Mouse (Mus musculus) large intestine, adult 2 months (tissue): ENCODE results near the gene Olfr924. TPM values are rescaled to one million over a fixed set of nuclear protein-coding genes. Genes with fewer than 3 reads are reported as not detected.
"Not testable (repeated sequence)": the region's sequence is repeated elsewhere in the genome, so short reads cannot be mapped to it uniquely, and the experiment has no call there.

ENCODE experiments used
- DNase-seq: peaks from one replicate; pipeline ENCODE4 v3.0.0-alpha.2; 2012; ENCODE audit warnings: low read depth, low spot score
- WGBS: fragments of 180-500 bp; shearing (Covaris S2); methylation state at CpG from one replicate; pipeline ENCODE4 v1.1.7; 2018; 5-methylcytosine and 5-hydroxymethylcytosine counted together
- polyA plus RNA-seq: library from polyadenylated mRNA; depleted of rRNA; stranded (reverse); fragments of >200 nt; gene quantifications from 2 replicates; pipeline ENCODE4 v1.2.3, GENCODE M21; 2012; rRNA removed

Olfr924 gene
- polyA plus RNA-seq, result not detected in 2 replicates

DNA sequence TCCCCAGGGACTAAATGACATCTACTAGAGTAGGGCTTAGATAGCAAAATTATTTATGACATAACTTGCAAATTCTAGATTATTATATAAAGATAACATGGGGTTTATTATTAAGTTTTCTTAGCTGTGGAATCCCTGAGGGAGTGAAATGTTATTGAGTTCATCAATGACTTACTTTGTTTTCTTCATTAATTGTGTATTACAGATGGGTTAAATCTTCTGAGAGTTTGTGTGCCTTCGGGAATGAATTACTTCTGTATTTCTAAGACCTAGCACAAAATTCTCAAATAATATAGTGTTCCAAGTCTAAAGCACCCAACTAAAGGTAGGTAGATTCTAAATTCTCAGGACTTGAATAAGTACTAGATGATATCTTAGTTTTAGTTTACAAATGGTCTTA is at the start of gene Olfr924:
Gene Olfr924, plus strand, starts transcription at position 301 of the 400 bp plus-strand sequence.
- WGBS, result 94% methylated on average over 1 of the region's 1 CpGs
- no peak for DNase-seq

DNA sequence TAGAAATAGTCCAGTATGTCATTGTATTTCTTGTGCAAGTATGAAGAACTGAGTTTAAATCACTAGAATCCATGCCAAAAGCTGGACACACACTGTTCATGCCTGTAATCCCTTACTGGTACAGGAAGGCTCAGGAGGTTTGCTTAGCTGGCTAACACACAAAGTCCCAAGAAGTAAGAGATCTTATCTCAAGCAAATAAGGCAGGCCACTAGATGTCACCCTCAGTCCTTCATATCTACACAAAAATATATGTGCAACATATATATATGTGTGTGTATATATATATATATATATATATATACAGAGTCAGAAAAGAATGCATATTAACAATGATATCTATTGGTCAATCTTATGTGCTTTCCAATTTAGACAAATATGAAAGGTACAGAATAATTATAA is 38.6 kb upstream of the Olfr924 start:
- no peak for DNase-seq

- 52% methylated on average over 2 of the region's 2 CpGs for WGBS
- no peak for DNase-seq
Observed at GRCm38 (mm10) chr9:38814314-38814713, 29.9 kb upstream of the Olfr924 start, which contains the start of gene Olfr922. TSS of gene Olfr922 (plus strand) at chr9:38814614.

DNA sequence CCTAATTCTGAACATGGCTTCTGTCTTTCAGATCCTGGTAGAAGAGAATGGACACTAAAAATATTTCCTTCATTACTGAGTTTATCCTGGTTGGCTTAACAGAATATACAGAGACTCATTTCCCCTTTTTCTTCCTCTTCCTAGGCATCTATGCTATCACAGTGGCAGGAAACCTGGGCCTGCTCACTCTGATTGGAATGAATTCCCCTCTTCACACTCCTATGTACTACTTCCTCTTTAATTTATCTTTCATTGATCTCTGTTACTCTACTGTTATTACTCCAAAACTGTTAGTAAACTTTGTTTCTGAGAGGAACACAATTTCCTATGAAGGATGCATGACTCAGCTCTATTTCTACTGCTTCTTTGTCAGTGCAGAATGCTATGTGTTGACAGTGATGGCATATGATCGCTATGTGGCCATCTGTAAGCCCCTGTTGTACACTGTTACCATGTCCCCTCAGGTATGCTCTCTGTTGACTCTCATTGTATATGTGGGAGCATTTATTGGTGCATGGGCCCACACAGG is 28.7 kb upstream of the Olfr924 start:
- 71% methylated on average over 1 of the region's 1 CpGs for WGBS

DNA sequence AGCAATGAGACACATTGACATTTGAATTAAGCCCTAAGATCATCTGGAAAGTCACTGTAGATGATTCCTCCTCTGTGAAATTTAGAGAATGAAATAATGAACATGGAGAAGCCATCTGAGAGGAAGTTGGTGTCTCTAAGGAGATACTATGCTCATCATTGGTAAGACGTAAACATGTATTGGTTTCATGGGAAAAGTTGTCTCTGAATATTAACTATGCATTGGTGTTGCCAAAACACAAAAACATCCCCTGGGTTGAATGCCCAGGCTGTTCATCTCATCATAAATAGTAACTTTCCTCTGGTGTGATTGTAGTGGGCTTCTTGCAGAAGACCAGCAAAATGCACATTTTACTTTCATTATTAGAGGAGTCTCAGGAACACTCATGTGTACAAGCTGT is 18.0 kb upstream of the Olfr924 start, which contains the start of gene Olfr923:
Gene Olfr923, plus strand, starts transcription at position 301 of the 400 bp plus-strand sequence.
- WGBS, result 87% methylated on average over 1 of the region's 1 CpGs
- no peak for DNase-seq

More for the DNA sequence above, 28.7 kb upstream of the Olfr924 start:
- DNase-seq, result no peak

GRCm38 (mm10) chr9:38833027-38833426 is 11.2 kb upstream of the Olfr924 start:
- WGBS, result 77% methylated on average over 2 of the region's 2 CpGs
- DNase-seq, result no peak

DNA sequence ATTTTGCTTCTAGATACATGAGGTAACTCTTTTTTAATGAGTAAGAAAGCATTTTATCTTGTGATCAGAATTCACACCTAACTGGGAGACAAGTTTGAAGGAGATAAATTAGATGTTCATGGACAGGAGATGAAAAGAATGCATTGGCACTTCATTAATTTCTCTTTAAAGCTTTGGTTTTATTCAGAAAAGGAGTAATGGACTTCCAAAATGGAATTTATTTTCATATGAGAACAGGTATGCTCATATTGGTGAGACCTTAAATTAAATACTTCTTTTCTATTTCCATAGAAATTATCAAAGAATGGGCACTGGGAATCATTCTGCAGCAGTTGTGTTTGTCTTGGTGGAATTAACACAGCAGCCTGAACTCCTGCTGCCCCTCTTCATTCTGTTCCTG is 10.5 kb downstream of the Olfr924 start, which contains the start of gene Olfr26:
Gene Olfr26, plus strand, starts transcription at position 301 of the 400 bp plus-strand sequence.
- no peak for DNase-seq

GRCm38 (mm10) chr9:38874880-38875279 is 30.6 kb downstream of the Olfr924 start:
- DNase-seq, result not testable (repeated sequence)
- 48% methylated on average over 2 of the region's 2 CpGs for WGBS

GRCm38 (mm10) chr9:38876826-38877225 is 32.6 kb downstream of the Olfr924 start, which contains the start of gene Olfr926:
TSS of gene Olfr926 (plus strand) at chr9:38877126.
- 78% methylated on average over 2 of the region's 2 CpGs for WGBS
- no peak for DNase-seq

Other genes with a start within 250 kb of the Olfr924 start
- not detected in 2 replicates for gene Olfr914, start 239.3 kb upstream of the Olfr924 start, polyA plus RNA-seq
- not detected in 2 replicates for gene Olfr916, start 184.6 kb upstream of the Olfr924 start, polyA plus RNA-seq
- gene Olfr917, start 178.6 kb upstream of the Olfr924 start, polyA plus RNA-seq, result not detected in 2 replicates
- gene Olfr918, start 169.8 kb upstream of the Olfr924 start, polyA plus RNA-seq, result not detected in 2 replicates
- gene Olfr919, start 140.8 kb upstream of the Olfr924 start, polyA plus RNA-seq, result not detected in 2 replicates
- gene Vwa5a, start 126.2 kb upstream of the Olfr924 start, polyA plus RNA-seq, result 15.4 and 18.1 TPM in 2 replicates
- 0.06 and 0.15 TPM in 2 replicates for gene Olfr920, start 92.2 kb upstream of the Olfr924 start, polyA plus RNA-seq
- gene Olfr921, start 71.4 kb upstream of the Olfr924 start, polyA plus RNA-seq, result not detected in 2 replicates
- not detected in 2 replicates for gene Olfr922, start 29.8 kb upstream of the Olfr924 start, polyA plus RNA-seq
- not detected in 2 replicates for gene Olfr923, start 17.9 kb upstream of the Olfr924 start, polyA plus RNA-seq
- gene Olfr26, start 10.6 kb downstream of the Olfr924 start, polyA plus RNA-seq, result not detected in 2 replicates
- not detected in 2 replicates for gene Olfr926, start 32.7 kb downstream of the Olfr924 start, polyA plus RNA-seq
- gene Olfr930, start 85.4 kb downstream of the Olfr924 start, polyA plus RNA-seq, result not detected in 2 replicates
- not detected in 2 replicates for gene Olfr933, start 127.9 kb downstream of the Olfr924 start, polyA plus RNA-seq
- gene Olfr934, start 143.9 kb downstream of the Olfr924 start, polyA plus RNA-seq, result not detected in 2 replicates
- not detected in 2 replicates for gene Olfr935, start 155.2 kb downstream of the Olfr924 start, polyA plus RNA-seq
- not detected in 2 replicates for gene Olfr146, start 178.9 kb downstream of the Olfr924 start, polyA plus RNA-seq
- gene Olfr937, start 220.5 kb downstream of the Olfr924 start, polyA plus RNA-seq, result not detected in 2 replicates
- not detected in 2 replicates for gene Olfr938, start 234.4 kb downstream of the Olfr924 start, polyA plus RNA-seq